Mouse (Mus musculus) adrenal gland, adult (tissue): ENCODE data around the gene Gm45234.
"Not testable (repeated sequence)": the region's sequence is repeated elsewhere in the genome, so short reads cannot be mapped to it uniquely, and the experiment has no call there.

Source experiments
- DNase-seq, 2 experiments: peaks; one replicate each; pipeline ENCODE4 v3.0.0; 2022 to 2023; ENCODE audit warnings: low spot score in 1 of 2; ENCODE audit not compliant: inconsistent age in 2 of 2

Gene Gm45234

GRCm38 (mm10) chr6:124755831-124756595 lies at the start of gene Gm45234, which contains the start of gene Atn1:
Gene Gm45234, minus strand, starts transcription at chr6:124756021.
Gene Atn1, minus strand, starts transcription at chr6:124756524.
- DNase-seq, result peak; percentile 86 to 92

DNA sequence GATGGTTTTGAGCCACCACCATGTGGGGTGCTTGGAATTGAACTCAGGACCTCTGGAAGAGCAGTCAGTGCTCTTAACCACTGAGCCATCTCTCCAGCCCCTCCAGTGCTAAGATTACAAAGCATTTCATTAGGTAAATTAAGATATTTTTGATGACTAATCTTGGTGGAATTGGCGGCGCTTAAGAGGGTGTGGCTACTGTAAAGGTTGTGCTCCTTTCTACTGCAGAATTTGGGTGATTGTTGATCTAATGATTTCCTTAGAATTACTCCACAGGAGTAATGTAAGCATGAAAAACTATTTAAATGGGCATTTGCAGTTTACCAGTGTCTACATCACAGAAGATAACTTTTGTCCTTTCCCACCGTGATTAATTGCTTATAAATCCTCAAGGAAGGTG lies 48.5 kb upstream of the Gm45234 start:
- DNase-seq, result peak in 1 of 2 experiments; percentile 28

DNA sequence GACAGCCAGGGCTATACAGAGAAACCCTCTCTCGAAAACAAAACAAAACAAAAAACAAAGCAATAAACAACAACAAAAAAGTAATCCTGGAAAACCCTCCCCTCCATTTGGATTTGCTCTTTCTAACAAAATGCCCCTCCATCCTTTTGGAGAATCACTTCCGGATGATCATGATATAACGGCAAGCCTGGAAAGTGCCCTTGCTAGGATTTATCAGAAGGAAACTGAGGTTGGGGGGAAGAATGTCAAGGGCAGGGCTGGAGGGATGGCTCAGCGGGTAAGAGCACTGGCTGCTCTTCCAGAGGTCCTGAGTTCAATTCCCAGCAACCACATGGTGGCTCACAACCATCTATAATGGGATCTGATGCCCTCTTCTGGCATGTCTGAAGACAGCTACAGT lies 47.9 kb upstream of the Gm45234 start:
- not testable (repeated sequence) for DNase-seq

- no peak for DNase-seq
Observed at GRCm38 (mm10) chr6:124803061-124803460, 47.2 kb upstream of the Gm45234 start.

- not testable (repeated sequence) for DNase-seq
Observed at GRCm38 (mm10) chr6:124802400-124802799, 46.6 kb upstream of the Gm45234 start.

- DNase-seq, result no peak
Observed at GRCm38 (mm10) chr6:124796200-124796599, 40.4 kb upstream of the Gm45234 start.

- no peak for DNase-seq
Observed at GRCm38 (mm10) chr6:124795781-124796180, 40.0 kb upstream of the Gm45234 start.

DNA sequence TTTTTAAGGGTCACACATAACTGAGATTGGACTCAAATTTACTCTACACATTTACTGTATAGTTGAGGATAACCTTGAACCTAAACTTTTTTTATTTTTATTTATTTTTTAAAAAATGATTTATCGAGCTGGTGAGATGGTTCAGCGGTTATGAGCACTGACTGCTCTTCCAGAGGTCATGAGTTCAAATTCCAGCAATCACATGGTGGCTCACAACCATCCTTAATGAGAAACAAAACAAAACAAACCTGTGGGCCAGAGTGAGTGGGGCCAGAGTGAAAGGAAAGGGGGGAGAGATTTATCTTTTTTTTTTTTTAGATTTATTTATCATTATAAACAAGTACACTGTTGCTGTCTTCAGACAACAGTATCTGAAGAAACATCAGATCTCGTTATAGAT lies 36.1 kb upstream of the Gm45234 start:
- DNase-seq, result no peak

DNA sequence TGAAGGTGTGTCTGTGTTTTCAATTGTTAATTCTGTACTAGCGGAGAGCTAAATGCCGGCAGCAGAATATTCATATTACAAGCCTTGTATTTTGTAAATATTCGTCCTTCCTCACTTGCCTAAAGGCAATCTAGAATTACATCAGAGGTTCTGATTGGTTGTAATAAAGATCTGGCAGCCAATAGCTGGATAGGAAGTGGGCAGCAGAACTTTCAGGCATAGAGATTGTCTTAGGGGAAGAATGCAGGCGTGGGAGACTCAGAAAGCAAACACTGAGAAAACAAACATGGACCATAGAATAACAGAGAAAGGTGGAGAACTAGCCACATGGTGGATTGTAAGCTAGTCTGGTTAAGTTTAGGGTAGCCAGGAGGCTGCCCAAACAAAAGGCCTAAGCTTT lies 34.3 kb upstream of the Gm45234 start:
- no peak for DNase-seq

GRCm38 (mm10) chr6:124789519-124789918 lies 33.7 kb upstream of the Gm45234 start:
- no peak for DNase-seq

GRCm38 (mm10) chr6:124787722-124788121 lies 31.9 kb upstream of the Gm45234 start:
- no peak for DNase-seq

- DNase-seq, result no peak
Observed at GRCm38 (mm10) chr6:124786756-124787420, 31.1 kb upstream of the Gm45234 start.

GRCm38 (mm10) chr6:124782436-124782835 lies 26.6 kb upstream of the Gm45234 start:
- peak in 1 of 2 experiments; percentile 52 for DNase-seq

DNA sequence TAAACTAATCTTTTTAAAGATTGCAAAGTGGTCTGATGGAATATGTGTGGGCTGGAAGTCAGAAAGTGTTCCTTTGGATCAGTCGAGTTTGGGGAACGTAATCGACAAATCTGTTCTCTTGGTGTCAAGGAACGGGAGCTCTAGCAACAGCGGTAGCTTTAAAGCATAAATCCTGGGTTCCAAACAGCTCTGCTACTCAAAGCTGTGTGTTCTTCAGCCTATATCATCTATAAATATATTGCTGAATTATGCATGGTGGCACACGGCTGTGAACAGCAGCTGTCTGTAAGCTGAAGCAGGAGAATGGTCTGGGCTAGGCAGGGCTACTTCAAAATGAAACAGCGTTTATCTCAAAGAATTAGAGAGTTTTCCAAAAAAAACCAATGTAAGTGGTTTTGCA lies 25.1 kb upstream of the Gm45234 start:
- no peak for DNase-seq

- no peak for DNase-seq
Observed at GRCm38 (mm10) chr6:124779984-124780416, 24.2 kb upstream of the Gm45234 start.

DNA sequence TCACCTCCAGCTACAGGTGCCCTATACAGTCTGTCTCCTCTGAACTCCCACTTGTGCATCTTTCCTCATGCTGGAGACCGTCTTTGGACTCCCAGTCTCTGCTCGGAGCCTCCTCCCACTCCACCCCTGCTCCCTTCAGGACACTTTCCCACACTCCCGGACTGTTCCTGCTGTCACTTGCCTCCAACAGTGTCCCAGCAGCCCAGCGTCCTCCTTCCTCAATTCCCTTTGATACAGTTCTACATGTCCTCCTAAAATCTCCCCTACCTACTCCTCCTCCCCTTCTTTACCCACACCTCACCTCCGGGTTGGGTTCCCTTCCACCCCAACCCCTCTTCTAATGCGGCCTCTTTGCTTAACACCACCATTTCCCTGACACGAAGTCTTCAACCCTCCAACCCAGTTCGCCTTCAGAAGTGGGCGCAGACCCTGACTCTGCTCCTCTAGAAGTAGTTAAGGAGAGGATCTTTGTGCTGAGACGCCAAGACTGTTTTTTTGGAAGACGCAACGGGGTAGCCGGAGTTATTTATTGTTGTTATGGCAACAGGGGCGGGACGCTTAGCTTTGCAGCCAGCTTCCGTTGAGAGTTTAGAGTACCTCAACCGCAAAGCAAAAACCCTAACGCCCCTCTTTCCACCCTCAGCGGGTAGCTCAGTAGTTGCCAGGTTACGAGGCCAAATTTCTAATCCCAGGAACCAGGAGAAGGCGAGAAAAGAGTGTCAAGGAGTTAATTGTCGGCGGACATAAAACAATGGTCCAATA lies 23.6 kb upstream of the Gm45234 start, which contains the start of gene Lrrc23:
Gene Lrrc23 (minus strand): TSS at position 506 of the 762 bp plus-strand sequence.
- peak; percentile 54 to 86 for DNase-seq

GRCm38 (mm10) chr6:124770511-124770910 lies 14.7 kb upstream of the Gm45234 start:
- DNase-seq, result no peak

GRCm38 (mm10) chr6:124770013-124770412 lies 14.2 kb upstream of the Gm45234 start:
- no peak for DNase-seq

DNA sequence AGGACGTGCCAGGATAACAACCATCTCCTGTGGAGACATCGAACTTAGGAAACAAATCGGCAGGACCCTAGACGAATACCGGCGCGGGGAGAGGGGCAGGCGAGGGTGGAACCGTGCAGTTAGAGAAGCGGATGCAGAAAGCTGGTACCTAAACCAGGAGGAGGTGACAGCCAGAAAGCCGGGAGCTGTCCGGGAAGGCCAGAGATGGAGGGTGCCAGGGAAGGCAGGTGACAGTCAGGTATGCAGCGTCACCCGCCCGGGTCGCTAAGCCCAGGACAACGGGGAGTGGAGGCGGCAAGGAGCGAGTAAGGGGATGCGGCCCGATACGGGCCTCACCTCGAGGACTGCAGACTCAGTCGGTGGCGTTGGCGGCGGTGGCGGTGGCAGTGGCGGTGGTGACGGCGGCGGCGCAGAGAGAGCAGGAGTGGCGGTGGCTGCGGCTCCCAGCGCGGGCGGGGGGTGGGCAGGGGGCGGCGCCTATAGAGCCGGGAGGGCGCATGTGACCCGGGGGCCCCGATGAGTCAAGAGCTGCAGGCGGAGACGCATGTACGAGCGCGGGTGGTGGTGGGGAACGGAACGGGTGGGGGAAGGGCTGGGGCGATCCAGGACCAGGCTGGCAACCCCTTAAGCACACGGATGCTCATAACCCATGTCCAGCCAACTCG lies 13.4 kb upstream of the Gm45234 start, which contains the start of gene Eno2:
Gene Eno2 (minus strand): TSS at position 573 of the 665 bp plus-strand sequence.
- DNase-seq, result peak; percentile 73 to 75

GRCm38 (mm10) chr6:124768704-124769044 lies 12.9 kb upstream of the Gm45234 start:
- DNase-seq, result peak in 1 of 2 experiments; percentile 44
